Mouse (Mus musculus) spleen, adult 10 weeks (tissue): ENCODE results near the gene Rbbp6. TPM values are rescaled to one million over a fixed set of nuclear protein-coding genes. Genes with fewer than 3 reads are reported as not detected.

Source experiments
- polyA plus RNA-seq: library from polyadenylated mRNA; stranded (reverse); fragments of 350-450 nt; fragmentation: Illumina TruSeq; extraction: RNeasy Lipid Tissue Mini Kit (QIAGEN cat#74804); gene quantifications from one replicate; pipeline ENCODE4 v1.2.3, GENCODE M21; 2015; ENCODE audit warnings: low replicate concordance; ENCODE audit not compliant: insufficient read depth

Gene Rbbp6
- polyA plus RNA-seq = 122 TPM

DNA sequence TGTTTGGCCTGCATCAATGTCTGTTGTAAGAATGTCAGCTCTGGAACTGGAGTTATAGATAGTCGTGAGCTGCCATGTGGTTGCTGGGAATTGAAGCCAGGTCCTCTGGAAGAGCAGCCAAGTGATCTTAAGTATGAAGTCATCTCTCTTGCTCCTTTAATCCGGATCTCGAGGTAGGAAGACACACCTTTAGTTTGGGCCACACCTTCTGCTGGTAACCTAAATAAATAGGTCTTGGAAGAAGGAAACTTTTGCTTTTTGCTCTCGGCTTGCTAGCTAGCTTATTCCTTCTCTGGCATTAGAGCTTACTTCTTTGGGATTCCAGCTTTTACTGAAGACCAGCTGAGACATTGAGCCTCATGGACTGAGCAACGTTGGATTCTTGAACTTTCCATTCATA lies at the start of gene Rbbp6:
TSS of gene Rbbp6 (plus strand) at position 301 of the 400 bp plus-strand sequence.

Other genes with a start within 250 kb of the Rbbp6 start
- gene Tnrc6a, start 158.2 kb downstream of the Rbbp6 start, polyA plus RNA-seq = 106 TPM
- gene Slc5a11, start 249.1 kb downstream of the Rbbp6 start, polyA plus RNA-seq = 3.6 TPM